Mouse (Mus musculus) urinary bladder, postnatal 25 days (tissue): Measurements from ENCODE around the gene Rcc1l.
A peak's percentile ranks its signal among the peaks of the same experiment; 100 is the strongest.

Source experiments
- DNase-seq: peaks from one replicate; pipeline ENCODE4 v3.0.0; 2022; ENCODE audit warnings: low spot score

The Rcc1l gene

DNA sequence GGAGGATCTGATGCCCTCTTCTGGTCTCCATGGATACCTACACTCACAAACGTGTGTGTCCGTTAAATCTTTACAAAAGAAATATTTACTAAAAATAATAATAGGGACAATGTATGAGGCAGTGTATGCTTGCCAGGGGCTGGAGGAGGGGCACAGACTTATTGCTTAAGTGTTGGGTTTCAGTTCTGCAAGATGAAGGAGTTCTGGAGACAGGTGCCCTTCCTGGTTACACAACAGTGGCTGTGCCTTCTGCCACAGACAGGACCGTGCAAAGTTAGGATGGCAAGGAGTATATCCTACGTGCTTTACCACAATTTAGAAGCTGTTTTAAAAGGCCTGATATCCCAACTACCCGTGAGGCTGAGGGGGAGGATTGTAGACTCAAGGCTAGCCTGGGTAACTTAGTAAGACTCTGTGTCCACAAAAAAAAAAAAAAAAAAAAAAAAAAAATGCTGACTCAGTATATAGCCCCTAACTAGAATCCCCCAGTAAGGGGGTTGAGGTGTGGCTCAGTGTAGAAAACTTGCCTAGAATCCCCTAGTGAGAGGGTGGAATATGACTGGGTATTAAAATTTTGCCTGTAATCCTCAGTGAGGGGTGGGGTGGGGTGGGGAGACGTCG lies 60.8 kb downstream of the Rcc1l start:
- DNase-seq = no peak

DNA sequence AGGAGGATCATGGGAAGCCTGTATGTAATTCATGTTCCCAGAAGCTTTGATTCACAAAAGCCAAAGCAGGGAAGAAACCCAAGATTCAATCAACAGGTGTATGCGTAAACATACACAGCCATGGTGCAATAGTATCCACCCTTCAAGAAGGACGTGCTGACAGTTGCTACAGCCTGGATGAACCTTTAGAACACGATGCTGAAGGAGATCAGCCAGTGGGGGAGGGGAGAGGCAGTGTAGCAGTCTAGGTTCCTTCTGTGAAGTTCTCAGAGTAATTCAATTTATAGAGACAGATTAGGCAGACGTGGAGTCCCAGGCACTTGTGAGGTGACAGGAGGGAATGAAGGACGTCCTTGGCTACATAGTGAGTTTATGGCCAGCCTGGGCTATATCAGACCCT lies 61.6 kb downstream of the Rcc1l start:
- no peak for DNase-seq

DNA sequence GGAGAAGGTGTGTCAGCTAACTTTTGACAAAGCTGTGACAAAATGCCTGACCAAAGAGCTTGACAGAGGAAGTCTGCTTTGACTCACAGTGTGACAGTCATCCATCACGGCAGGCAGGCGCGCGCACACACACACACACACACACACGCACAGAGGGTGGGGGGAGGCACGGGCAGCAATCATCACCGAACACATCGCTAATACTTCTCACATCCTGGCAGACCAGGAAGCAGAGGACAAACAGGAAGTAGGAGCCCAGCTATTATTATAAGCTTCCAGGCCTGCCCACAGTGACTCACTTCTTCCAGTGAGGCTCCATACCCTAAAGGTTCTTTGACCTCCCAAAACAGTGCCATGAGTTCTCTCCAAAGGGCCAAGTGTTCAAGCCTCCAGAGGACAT lies 70.7 kb downstream of the Rcc1l start:
- no peak for DNase-seq

DNA sequence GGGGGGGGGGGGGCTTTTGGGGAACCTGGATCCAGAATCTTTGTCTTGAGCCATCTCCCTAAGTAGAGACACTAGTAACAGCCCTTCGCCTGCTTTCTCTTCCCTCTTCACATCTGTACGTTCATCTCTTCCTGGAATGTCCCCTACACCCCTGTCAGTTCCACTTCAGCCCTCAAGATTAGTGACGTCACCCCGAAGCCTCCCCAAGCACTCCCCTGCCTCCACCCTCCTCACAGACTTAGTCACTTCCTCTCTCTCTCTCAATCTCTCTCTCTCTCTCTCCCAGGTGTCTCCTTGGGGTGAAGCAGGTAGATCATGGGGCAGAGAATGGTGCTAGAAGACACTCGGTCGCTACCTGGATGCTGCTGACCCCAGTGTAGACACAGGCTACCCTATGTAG lies 73.9 kb downstream of the Rcc1l start:
- DNase-seq = no peak

DNA sequence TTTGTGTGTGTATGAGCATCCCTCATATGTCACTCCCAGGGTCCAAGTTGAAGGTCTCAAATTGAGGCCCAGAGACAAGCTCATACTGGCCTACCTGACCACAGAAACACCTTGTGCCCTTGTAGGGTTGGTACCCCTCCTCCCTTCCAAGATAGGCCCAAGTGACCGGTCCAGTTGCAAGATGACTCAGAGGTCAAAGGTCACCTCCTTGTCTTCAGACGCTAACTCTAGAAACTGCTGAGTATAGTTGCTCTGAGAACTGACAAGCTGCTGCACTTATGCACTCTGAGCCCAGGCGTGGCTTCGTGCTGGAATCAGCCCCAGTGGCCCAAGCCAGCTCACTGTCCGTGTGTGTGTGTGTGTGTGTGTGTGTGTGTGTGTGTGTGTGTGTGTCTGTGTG lies 74.7 kb downstream of the Rcc1l start:
- peak; percentile 36 for DNase-seq

DNA sequence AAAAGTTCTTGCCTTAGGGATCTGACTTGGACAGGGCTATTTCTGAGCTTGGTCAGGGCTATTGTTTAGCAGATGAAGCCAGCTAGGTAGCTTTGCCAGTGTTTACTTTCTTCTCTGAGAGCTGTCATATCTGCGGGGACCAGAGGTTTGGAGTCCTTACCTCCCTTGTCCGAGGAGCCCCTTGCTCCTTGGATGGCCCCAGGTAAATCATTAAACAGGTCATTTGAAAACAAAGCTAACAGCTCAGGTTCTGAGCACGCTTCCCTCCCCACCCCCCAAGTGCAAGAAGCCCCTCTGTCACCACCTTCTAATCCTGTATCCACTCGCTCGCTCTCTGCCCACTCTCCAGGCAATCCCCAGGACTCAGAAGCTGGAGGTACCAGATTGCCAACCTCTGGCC lies 75.3 kb downstream of the Rcc1l start:
- DNase-seq = no peak

DNA sequence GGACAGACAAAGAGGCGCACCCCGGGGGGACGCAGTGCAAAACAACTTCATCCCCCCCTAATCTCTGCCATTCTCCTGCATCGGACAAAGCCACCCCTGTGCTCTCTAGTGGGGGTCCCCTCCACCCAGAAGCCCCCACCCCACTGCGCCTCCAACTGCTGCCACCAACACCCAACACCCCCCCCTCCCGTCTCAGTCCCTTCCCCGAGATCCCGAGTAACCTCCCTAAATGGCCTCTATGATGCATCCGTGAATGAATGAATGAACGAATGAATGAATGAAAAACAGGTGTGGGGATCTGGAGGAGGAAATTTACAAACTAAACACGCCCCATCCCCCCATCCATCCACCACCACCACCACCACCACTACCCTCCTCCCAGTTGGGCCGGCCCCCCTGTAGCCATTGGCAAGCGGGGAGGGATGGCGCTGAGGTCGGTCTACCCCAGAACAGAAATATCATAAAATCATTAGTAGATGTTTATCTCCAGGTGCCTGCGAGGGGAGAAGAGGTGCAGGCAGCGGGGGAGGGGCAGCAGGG lies 76.3 kb downstream of the Rcc1l start:
- no peak for DNase-seq

DNA sequence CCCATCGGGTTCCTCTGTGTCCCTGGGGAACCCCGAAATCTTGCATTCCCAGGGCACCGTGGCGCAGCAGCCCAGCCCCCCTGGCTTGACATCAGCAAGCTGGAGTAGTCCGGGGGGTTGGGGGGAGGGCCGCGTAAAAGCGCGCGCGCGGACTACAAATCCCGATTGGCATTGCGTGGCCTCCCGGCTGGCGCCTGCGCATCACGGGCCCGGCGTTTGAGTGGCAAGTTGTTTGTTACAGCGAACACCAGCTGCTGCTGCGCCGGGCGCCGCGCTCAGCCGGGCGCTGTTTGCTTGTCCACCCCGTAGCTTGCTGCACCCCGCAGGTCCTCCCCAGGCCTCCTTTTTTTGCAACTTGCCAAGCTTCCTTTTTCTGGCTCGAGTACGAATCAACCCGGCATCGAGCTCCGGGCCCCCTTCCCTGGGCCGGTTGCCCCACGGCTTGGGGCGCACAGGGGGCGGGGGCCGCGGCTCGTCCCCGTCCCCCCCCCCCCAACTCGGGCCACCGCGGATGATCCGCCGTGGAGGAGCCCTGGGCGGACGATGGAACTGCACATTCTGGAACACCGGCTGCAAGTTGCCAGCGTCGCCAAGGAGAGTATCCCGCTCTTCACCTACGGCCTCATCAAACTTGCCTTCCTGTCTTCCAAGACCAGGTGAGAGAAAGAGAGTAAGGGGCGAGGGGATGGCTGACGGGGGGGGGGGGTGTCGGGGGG lies 76.9 kb downstream of the Rcc1l start, which contains the start of gene Castor2:
TSS of gene Castor2 (plus strand) at position 216 of the 716 bp plus-strand sequence.
- peak; percentile 86 for DNase-seq

DNA sequence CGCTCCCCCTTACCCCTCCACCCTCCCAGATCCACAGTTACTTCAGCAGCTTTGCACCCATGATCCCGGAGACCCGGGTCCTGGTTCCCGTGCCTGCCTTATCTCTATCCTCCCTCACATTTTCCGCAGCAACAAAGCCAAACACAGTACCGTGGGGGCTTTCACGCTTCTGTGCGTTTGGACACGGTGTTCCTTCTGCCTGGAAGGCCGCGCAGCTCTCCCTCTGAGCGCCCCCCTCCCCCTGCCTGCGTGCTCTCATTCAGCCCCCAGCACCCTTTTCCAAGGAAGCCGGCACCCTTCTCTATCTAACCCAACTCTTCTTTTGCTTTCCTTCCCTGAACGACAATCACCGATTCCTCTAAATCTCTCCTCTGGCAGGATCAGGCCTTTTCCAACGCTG lies 77.6 kb downstream of the Rcc1l start:
- DNase-seq = no peak

DNA sequence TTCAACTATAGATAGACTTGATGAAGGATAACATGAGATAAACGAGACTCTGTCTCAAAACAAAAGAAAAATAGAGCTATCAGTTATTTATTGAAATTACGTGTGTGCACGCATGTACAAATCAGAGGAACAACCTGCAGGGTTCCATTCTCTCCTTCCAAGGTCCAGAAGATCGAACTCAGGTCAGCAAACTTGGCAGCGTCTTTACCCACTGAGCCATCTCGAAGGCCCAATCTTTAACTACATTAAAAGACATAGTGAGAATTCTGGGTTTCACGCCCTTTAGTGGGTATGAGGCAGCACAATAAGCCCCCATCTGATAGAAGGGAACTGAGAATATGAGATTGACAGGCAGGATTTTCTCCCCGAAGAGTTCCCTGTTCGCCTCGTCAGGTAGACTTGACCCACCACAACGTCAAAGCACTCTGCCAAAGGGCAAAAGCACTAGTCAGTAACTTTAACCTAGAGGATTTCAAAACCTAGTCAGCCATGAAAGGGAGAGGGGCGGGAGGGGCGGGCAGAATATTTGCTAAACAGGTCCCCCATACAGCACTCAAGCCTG lies 78.2 kb downstream of the Rcc1l start:
- no peak for DNase-seq
